Mouse (Mus musculus): ENCODE results near the gene Nrip2.

DNA sequence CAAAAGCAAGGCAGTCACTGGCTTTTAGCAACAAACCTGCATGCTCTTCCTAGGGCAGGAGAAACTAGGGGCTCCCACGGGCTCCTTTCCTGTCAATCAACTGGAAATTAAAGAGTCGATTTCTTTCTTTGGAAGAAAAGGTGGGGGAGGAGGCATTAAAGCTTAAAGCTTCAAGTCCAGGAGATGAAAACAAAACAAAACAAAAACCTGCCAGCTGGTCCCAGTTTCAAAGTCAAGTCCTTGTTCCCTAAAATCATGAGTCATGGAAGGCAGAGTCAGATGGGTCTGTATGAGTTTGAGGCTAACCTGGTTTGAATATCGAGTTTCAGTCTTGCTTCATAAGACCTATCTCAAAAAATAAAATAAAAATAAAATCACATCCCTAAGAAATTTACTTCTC, 45.0 kb upstream of the Nrip2 start:
- no peak for TF ChIP-seq CTCF (IDR thresholded peaks at IDR 0.05; ENCODE audit: low read depth)
- no peak for TF ChIP-seq EP300 (IDR thresholded peaks at IDR 0.05; ENCODE audit: low read depth)
